Mouse (Mus musculus): ENCODE measurements around the gene Zfp541. TPM values are rescaled to one million over a fixed set of nuclear protein-coding genes. Genes with fewer than 3 reads are reported as not detected.

The Zfp541 gene
- total RNA-seq (2014; rRNA removed), result not detected in 2 replicates
- polyA plus RNA-seq (2012; rRNA removed), result 0.02 TPM in 1 of 2 replicates, not detected in the other

DNA sequence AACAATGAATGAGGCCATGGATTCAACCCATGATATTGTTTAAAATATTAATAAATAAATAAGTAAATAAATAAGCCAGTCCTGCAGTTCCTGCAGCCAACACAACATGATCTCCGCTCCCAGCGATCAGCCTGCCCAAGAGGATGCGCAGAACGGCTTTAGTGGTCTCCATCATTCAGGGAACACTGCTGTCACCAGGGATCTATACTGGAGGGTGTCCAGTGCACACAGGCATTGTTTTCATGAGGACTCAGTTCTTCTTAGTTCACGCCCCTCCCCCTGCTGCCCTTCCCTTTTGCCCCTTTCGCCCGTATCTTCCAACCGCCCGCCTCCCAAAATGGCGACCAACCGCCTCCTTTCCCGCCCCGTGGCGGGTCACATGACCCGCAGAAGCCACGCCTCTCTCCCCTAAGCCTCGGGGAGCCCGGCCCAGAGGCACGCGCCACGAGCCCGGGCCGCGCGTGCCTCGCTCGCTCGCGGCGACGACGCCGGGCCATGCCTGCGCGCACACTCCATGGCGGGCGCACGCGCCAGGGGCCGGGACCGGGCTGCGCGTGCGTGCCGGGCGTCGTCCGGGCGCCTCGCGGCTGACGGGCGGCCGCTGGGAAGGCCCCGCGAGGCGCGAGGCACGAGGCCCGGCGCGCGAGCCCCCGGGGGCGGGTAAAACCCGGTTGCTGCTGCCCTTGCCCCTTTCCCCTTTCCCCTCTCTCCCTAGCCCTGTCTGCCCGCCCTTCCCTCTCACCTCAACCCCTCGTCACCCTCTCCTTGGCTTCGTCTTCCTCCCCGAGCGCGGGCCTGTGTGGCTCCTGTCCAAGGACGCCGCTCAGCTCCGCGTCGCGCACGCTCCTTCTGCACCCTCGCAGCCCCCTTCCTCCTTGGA is at the start of gene Zfp541:
TSS of gene Zfp541 (plus strand) at position 596 of the 880 bp plus-strand sequence.
- 60% methylated on average over 80 of the region's 80 CpGs for WGBS
- H3K27me3 ChIP-seq (ENCODE audit: control insufficient read depth, insufficient read depth, low read length), result peaks cover 9% of the 10 kb centered on the region
- no peak within 1 kb of the TSS for H3K4me3 ChIP-seq (ENCODE audit: insufficient read depth, low read depth, low read length)

DNA sequence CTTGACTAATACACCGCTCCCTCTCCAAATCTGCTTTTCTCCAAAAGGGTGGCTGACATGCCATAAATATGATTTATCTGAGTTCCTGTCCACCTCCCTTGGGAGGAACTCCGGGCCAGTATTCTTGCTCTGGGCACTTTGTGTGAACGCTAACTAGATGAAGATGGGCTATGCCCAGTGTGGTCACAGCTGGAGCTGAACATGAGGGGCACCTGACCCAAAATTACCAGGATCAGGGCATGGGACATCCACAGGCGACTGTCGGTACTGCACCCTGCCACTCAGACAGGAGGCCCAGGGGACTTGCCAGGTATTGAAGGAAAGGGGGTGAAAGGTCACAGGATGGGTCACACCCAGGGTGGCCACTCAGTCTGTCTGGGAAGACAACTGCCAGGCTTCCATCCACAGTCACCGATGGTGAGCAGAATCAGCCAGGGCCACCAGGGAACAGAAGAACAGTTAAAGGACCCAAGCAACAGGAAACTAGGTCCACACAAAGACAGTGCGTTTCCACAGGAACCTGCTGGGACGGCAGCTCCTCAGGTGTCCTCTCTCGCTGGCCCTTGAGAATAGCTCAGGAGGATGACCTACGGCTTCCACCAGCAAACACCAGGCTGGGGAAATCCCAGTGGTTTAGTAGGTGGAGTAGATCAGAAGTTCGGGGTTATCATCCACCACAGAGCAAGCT is 48.9 kb upstream of the Zfp541 start:
- TF ChIP-seq POLR2A (IDR thresholded peaks at IDR 0.05; ENCODE audit: extremely low read depth, insufficient read depth, low read length), result no peak
- peak; percentile 83 for TF ChIP-seq CTCF (IDR thresholded peaks at IDR 0.05; ENCODE audit: low read depth, low read length)
- Histone ChIP-seq H3K79me2 (ENCODE audit: control insufficient read depth, insufficient read depth, low read length) (peaks cover 47% of the 10 kb centered on the region; the same call in 1 of the 2 replicates), H3K27ac (replicated peaks; ENCODE audit: insufficient read depth, low read depth, low read length) (no peak overlapping the region), H3K9ac (ENCODE audit: low read depth, low read length) (no peak overlapping the region), H3K27me3 (ENCODE audit: control insufficient read depth, insufficient read depth, low read length) (no peaks in the 10 kb centered on the region), H3K4me3 (ENCODE audit: insufficient read depth, low read depth, low read length) (no peak overlapping the region), H3K4me1 (ENCODE audit: control insufficient read depth, insufficient read depth, low read length) (peaks cover 30% of the 10 kb centered on the region), H3K36me3 (ENCODE audit: control insufficient read depth, insufficient read depth, low read length) (no peaks in the 10 kb centered on the region)
- peak; percentile 54 for DNase-seq (ENCODE audit: extremely low read depth, low read depth, low spot score)
- 69% methylated on average over 11 of the region's 11 CpGs for WGBS

More for the DNA sequence above, at the start of gene Zfp541:
- no peak for TF ChIP-seq CTCF (IDR thresholded peaks at IDR 0.05; ENCODE audit: low read depth, low read length)
- no peak for TF ChIP-seq POLR2A (IDR thresholded peaks at IDR 0.05; ENCODE audit: extremely low read depth, insufficient read depth, low read length)
- H3K36me3 ChIP-seq (ENCODE audit: control insufficient read depth, insufficient read depth, low read length), result no peaks in the 10 kb centered on the region
- H3K9ac ChIP-seq (ENCODE audit: low read depth, low read length), result no peak within 1 kb of the TSS
- DNase-seq (ENCODE audit: extremely low read depth, low read depth, low spot score), result no peak
- no peaks in the 10 kb centered on the region for H3K79me2 ChIP-seq (ENCODE audit: control insufficient read depth, insufficient read depth, low read length)
- H3K4me1 ChIP-seq (ENCODE audit: control insufficient read depth, insufficient read depth, low read length), result no peaks in the 10 kb centered on the region
- H3K27ac ChIP-seq (replicated peaks; ENCODE audit: insufficient read depth, low read depth, low read length), result no peak within 1 kb of the TSS

DNA sequence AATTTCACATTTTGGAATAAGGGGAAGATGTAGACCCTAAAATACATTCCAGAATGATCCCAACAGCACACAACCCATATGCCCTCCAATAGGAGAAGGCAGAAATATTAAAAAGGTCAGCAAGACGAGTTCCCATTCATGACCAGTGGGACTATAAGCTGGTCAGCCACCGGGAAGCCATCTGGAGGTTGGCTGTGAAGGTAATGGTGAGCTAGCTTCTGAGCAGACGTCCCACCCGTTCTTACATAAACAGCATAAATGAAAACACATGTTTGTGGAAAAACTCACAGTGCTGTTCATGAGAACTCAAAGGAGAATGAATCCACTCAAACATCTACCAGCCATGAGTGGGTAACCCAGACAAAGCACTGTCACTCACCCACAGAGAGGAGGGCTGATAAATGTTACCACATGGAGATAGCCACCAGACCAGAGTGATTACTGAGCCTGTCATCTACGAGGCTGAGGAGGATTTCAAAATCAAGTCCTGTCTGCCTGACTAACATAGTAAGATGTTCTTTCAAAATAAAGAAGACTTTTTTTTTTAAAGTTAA is 47.8 kb upstream of the Zfp541 start:
- DNase-seq (ENCODE audit: extremely low read depth, low read depth, low spot score), result no peak
- H3K36me3 ChIP-seq (ENCODE audit: control insufficient read depth, insufficient read depth, low read length), result no peaks in the 10 kb centered on the region
- peak overlapping the region; percentile 18; the same call in 1 of the 2 replicates for H3K27ac ChIP-seq (replicated peaks; ENCODE audit: insufficient read depth, low read depth, low read length)
- H3K4me1 ChIP-seq (ENCODE audit: control insufficient read depth, insufficient read depth, low read length), result peaks cover 37% of the 10 kb centered on the region
- H3K79me2 ChIP-seq (ENCODE audit: control insufficient read depth, insufficient read depth, low read length), result peaks cover 44% of the 10 kb centered on the region; the same call in 1 of the 2 replicates
- H3K27me3 ChIP-seq (ENCODE audit: control insufficient read depth, insufficient read depth, low read length), result no peaks in the 10 kb centered on the region
- no peak overlapping the region for H3K4me3 ChIP-seq (ENCODE audit: insufficient read depth, low read depth, low read length)
- WGBS, result 74% methylated on average over 5 of the region's 5 CpGs
- no peak overlapping the region for H3K9ac ChIP-seq (ENCODE audit: low read depth, low read length)
- TF ChIP-seq POLR2A (IDR thresholded peaks at IDR 0.05; ENCODE audit: extremely low read depth, insufficient read depth, low read length) (no peak), CTCF (IDR thresholded peaks at IDR 0.05; ENCODE audit: low read depth, low read length) (no peak)

DNA sequence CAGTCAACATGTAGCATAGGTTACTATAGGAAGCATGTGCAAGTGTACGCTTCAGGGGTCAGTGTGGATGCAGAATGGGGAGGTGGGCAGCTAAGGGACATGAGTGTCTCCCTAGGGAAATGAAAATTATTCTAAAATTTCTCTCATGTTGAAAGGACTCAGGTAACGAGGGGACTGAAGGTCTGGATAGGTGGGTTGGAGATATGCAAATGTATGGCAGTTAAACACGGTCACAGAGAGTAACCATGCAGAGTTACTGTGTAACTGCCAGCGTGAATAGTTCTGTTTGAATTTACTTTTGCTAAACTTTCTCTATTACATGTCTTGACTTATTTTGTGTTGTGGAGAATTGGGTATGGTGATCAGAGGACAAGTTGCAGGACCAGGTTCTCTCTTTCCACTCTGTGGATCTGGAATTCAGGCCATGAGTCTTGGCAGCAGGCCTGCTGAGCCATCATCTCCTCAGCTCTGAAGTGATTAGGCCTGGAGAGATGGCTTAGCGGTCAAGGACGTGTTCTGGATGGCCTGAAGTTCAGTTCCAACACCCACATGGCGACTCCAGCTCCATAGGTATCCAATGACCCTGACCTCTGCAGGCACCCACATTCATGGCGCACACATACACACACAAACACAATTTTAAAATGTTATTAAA is 47.0 kb upstream of the Zfp541 start:
- Histone ChIP-seq H3K4me1 (ENCODE audit: control insufficient read depth, insufficient read depth, low read length) (peaks cover 43% of the 10 kb centered on the region), H3K36me3 (ENCODE audit: control insufficient read depth, insufficient read depth, low read length) (no peaks in the 10 kb centered on the region), H3K9ac (ENCODE audit: low read depth, low read length) (no peak overlapping the region), H3K79me2 (ENCODE audit: control insufficient read depth, insufficient read depth, low read length) (peaks cover 44% of the 10 kb centered on the region; the same call in 1 of the 2 replicates), H3K4me3 (ENCODE audit: insufficient read depth, low read depth, low read length) (no peak overlapping the region), H3K27ac (replicated peaks; ENCODE audit: insufficient read depth, low read depth, low read length) (peak overlapping the region; percentile 43), H3K27me3 (ENCODE audit: control insufficient read depth, insufficient read depth, low read length) (no peaks in the 10 kb centered on the region)
- TF ChIP-seq POLR2A (IDR thresholded peaks at IDR 0.05; ENCODE audit: extremely low read depth, insufficient read depth, low read length) (no peak), CTCF (IDR thresholded peaks at IDR 0.05; ENCODE audit: low read depth, low read length) (no peak)
- DNase-seq (ENCODE audit: extremely low read depth, low read depth, low spot score), result peak; percentile 78
- 37% methylated on average over 8 of the region's 8 CpGs for WGBS

DNA sequence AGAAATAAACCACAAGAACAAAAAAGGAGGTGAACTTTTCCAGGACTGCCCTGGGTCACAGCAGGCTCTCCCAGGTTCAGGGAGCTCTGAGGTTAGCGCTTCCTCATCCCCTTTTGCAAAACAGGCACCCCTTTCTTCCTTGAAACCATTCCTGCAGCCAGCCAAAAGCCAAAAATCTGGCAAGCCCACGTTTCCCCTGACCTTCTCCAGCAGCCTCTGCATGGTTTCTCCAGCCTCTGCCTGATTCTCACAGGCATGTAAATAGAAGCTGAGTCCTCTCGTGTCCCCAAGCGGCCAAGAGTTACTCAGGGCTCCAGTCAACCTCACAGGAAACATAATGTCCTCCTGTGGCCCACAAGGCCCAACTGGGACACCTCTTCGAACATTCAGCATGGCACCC is 46.2 kb upstream of the Zfp541 start:
- peak; percentile 31 for DNase-seq (ENCODE audit: extremely low read depth, low read depth, low spot score)
- Histone ChIP-seq H3K4me1 (ENCODE audit: control insufficient read depth, insufficient read depth, low read length) (peaks cover 48% of the 10 kb centered on the region), H3K79me2 (ENCODE audit: control insufficient read depth, insufficient read depth, low read length) (peaks cover 42% of the 10 kb centered on the region; the same call in 1 of the 2 replicates), H3K9ac (ENCODE audit: low read depth, low read length) (no peak overlapping the region), H3K27me3 (ENCODE audit: control insufficient read depth, insufficient read depth, low read length) (no peaks in the 10 kb centered on the region), H3K27ac (replicated peaks; ENCODE audit: insufficient read depth, low read depth, low read length) (peak overlapping the region; percentile 43), H3K4me3 (ENCODE audit: insufficient read depth, low read depth, low read length) (no peak overlapping the region), H3K36me3 (ENCODE audit: control insufficient read depth, insufficient read depth, low read length) (no peaks in the 10 kb centered on the region)
- no peak for TF ChIP-seq CTCF (IDR thresholded peaks at IDR 0.05; ENCODE audit: low read depth, low read length)
- no peak for TF ChIP-seq POLR2A (IDR thresholded peaks at IDR 0.05; ENCODE audit: extremely low read depth, insufficient read depth, low read length)
- WGBS, result 46% methylated on average over 5 of the region's 5 CpGs
